Mouse (Mus musculus): ENCODE results near the gene Galnt15. TPM values are rescaled to one million over a fixed set of nuclear protein-coding genes. Genes with fewer than 3 reads are reported as not detected.

Gene Galnt15
- total RNA-seq, 2 experiments from 2014 or later = 12.9 to 13.5 TPM

- intact Hi-C loops (cut with DNase I; ENCODE audit: low total_unique reads) = no loop called here
- DNase-seq = no peak
Observed at GRCm38 (mm10) chr14:32029411-32029992, 713 bp downstream of the Galnt15 start.

GRCm38 (mm10) chr14:32030073-32030472 is 1.3 kb downstream of the Galnt15 start:
- DNase-seq = no peak
- intact Hi-C loops (cut with DNase I; ENCODE audit: low total_unique reads) = loop anchor here (5.0 kb wide), 1 partner anchor 233 kb away; no protein-coding TSS in a partner anchor

DNA sequence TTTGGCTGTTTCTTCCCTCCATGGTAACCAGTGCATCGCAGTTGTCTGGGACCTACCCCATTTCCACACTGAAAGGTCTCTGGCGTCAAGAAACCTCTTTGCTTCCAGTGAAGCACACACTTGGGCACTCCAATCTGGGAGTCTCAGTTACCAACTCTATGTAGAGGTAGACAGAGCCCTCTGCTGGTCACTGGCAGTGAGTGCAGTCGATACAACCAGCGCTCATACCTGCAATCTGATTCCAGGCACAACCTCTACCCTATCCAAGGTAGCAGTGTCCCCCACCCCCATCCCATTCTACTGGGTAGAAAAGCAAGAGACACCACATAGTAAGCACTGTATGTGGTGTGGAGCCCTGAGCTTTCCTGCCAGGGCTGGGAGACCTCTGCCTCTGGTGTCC is 3.7 kb downstream of the Galnt15 start:
- peak; percentile 64 for DNase-seq
- intact Hi-C loops (cut with DNase I; ENCODE audit: low total_unique reads) = loop anchor here (2.0 to 5.0 kb wide), 2 partner anchors 78 to 235 kb away; no protein-coding TSS in a partner anchor

- intact Hi-C loops (cut with DNase I; ENCODE audit: low total_unique reads) = no loop called here
- no peak for DNase-seq
Observed at GRCm38 (mm10) chr14:32036482-32036881, 7.7 kb downstream of the Galnt15 start.

- intact Hi-C loops (cut with DNase I; ENCODE audit: low total_unique reads) = no loop called here
- no peak for DNase-seq
Observed at GRCm38 (mm10) chr14:32037661-32038252, 9.0 kb downstream of the Galnt15 start.

DNA sequence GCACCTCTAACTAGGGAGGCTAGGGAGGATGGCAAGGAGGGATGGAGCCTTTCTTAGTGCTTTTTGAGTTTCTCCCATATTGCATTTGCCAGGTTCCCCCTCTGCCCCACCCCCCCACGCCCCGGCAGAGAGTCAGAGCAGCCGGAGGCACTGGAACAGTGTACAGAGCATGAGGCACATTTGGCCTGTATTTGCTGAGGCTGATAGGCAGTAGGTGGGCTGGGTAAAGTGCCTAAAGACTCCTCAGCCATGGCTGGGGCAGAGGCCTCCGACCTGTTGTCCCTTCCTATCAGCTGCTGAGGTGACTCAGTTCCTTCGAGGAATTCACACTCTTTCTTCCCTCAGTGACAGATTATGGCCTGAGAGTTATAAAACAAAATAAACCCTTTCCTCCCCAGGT is 13.3 kb downstream of the Galnt15 start:
- intact Hi-C loops (cut with DNase I; ENCODE audit: low total_unique reads) = loop anchor here (5.0 kb wide), 1 partner anchor 35 kb away; no protein-coding TSS in a partner anchor
- DNase-seq = no peak

DNA sequence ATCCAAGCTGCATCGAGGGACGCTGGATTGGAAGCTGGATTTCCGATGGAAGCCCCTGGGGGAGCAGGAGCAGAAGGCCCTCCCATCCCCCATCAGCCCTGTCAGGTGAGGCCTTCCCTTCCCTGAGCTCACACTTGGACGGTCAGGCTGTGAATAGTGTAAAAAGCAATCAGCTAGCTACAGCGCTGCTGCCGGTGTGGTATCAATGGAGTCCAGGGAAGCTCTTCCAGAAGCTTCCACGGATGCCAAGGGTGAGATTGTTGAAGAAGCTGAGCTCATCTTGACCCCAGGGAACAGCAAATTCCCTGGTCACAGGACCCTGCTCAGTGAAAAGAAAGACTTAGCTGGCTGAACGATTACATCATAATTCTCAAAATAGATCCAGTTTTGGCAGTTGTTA is 17.6 kb downstream of the Galnt15 start:
- intact Hi-C loops (cut with DNase I; ENCODE audit: low total_unique reads) = no loop called here
- no peak for DNase-seq

DNA sequence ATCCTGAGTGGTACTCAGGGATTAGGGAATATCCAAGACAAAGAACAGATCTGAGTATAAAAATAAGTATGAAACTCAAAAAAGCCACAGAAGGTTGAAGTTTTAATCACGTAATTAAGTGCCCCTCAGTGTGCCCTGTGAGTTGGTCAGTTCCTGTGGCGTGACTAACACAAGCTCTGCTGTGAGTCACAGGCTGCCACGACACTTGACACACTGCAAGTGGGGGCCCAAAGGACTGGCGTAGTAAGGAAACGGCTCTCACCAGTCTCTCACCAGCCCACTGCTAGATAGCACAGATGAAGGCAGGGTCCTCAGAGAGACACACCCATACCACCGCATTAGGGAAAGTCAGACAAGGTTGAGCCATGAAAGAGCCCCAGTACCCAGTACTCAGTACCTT is 21.4 kb downstream of the Galnt15 start:
- no peak for DNase-seq
- intact Hi-C loops (cut with DNase I; ENCODE audit: low total_unique reads) = loop anchor here (10.0 kb wide), 1 partner anchor 245 kb away; no protein-coding TSS in a partner anchor

- intact Hi-C loops (cut with DNase I; ENCODE audit: low total_unique reads) = loop anchor here (10.0 kb wide), 1 partner anchor 249 kb away; no protein-coding TSS in a partner anchor
- no peak for DNase-seq
Observed at GRCm38 (mm10) chr14:32053895-32054294, 25.1 kb downstream of the Galnt15 start.

- intact Hi-C loops (cut with DNase I; ENCODE audit: low total_unique reads) = loop anchor here (10.0 kb wide), 1 partner anchor 250 kb away; no protein-coding TSS in a partner anchor
- no peak for DNase-seq
Observed at GRCm38 (mm10) chr14:32054788-32055187, 26.0 kb downstream of the Galnt15 start.

DNA sequence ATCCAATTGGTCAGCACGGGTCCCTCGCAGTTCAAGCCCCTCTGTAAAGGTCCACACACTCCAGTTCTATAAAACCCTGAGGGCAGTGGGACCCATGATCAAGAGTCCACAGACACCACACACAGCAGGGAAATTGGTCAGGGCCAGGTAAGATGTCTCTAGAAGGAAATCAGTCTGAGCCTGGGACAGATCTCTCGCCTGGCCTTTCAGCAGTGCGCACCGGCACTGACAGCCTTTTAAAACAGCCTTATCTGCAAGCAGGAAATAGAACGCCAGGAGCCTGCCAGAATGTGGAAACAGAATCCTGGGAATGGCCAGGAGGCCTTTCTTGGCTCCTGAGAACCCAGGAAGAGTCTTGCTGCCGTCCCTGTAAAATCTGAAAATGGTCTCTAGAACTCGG is 27.0 kb downstream of the Galnt15 start:
- intact Hi-C loops (cut with DNase I; ENCODE audit: low total_unique reads) = loop anchor here (10.0 kb wide), 1 partner anchor 251 kb away; no protein-coding TSS in a partner anchor
- DNase-seq = no peak

DNA sequence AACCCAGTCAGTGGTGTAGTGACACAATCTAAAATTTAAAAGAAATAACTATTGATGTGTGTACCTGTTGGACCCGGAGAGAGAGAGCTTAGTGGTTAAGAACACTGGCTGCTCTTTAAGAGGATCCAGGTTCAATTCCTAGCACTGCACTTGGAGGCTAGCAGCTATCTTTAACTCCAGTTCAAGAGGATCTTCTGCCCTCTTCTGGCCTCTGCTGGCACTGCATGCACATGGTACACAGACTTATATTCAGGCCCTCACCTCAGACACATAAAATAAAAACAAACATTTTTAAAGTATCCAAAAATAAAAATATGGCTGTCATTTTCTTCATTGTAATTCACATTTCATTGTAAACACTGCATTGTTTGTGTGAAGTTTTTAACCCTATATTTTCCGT is 27.9 kb downstream of the Galnt15 start:
- DNase-seq = no peak

DNA sequence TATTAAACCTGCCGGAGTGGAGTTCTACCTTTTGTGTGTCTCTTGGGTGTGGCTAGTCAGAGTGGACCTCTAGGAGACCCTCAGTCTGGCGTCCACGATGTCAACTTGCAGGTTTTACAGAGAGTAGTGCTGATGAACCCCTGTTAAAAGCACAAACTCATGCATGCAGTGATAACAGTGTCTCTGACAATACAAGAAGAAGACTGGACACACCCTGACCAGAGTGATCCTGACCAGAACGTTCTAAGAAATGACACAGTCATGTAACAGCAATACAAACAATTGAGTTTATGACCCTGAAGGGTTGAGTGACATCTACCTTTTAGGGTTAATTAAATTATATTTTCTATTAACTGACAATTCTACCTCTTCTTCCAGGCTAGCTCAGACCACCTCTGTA is 28.9 kb downstream of the Galnt15 start:
- no peak for DNase-seq
- intact Hi-C loops (cut with DNase I; ENCODE audit: low total_unique reads) = loop anchor here (10.0 kb wide), 1 partner anchor 253 kb away; no protein-coding TSS in a partner anchor

More for the DNA sequence above, 27.9 kb downstream of the Galnt15 start:
- intact Hi-C loops (cut with DNase I; ENCODE audit: low total_unique reads) = loop anchor here (10.0 kb wide), 1 partner anchor 252 kb away; no protein-coding TSS in a partner anchor

- no peak for DNase-seq
- intact Hi-C loops (cut with DNase I; ENCODE audit: low total_unique reads) = no loop called here
Observed at GRCm38 (mm10) chr14:32061398-32061797, 32.6 kb downstream of the Galnt15 start.

DNA sequence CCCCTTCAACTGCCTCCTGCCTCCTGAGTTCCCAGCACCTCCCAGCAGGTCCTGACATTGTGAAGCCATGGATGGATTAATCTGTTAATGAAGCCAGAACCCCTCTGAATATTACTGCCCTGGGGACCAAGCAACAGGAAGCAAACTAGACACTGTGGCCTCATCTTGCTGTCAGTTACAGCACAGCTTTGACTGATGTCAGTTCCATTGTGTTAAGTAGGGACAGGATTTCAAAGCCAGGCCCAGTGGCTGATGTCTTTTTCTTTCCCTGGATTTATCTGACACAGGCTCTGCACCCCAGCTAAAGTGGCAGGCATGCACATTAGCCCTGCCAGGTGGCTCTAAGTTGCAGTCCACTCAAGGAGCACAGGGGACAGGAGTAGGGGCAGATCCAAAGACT is 44.0 kb downstream of the Galnt15 start:
- intact Hi-C loops (cut with DNase I; ENCODE audit: low total_unique reads) = no loop called here
- no peak for DNase-seq

- intact Hi-C loops (cut with DNase I; ENCODE audit: low total_unique reads) = no loop called here
- DNase-seq = peak; percentile 36
Observed at GRCm38 (mm10) chr14:32073211-32073685, 44.5 kb downstream of the Galnt15 start.

DNA sequence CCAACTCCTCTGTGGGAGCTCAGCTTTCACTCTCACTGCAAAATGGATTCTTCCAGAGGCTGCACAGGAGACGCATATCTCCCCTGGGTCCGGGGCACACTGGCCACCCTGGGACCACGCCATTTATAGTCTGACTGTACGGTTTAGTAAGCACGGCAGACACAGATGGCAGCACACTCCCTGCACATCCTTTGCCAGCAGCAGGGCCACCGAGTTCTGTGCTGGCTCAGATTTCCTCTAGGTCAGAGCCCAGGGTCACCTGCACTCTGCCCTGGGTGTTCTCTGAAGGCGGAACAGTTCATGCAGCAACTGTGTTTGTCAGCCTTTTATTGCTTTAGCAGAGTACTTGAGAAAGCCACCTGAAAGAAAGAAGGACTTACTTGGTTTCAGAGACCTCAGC is 45.1 kb downstream of the Galnt15 start:
- intact Hi-C loops (cut with DNase I; ENCODE audit: low total_unique reads) = no loop called here
- DNase-seq = peak; percentile 31

DNA sequence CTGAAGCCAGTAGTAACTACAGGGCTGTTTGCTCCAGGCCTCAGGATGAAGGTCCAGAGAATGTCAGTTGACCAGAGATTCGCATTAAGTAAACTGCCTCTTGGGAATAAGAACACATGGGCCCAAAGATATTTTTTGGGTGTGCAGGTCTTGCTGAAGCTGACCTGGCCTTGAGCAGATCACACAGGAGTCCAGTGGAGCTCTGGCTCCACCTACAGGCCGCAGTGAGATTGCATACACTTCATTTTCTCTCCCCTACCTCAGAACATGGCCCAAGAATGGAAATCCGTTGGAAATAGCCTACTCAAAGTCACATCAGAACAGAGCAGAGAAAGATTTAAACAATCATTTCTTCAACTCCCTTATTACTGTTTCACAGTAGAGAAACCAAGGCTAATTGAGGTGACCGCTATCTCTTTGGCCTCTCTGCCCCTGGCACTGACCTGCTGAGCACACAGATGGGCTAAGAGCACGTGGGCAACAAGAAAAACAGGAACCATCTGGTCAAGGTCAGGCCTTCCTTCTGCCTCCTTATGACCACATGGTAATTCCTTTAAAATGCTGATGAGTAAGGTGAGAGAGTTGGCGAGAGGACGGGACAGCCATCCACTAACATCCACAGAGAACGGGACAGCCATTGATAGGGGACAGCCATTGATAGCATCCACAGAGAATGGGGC is 48.2 kb downstream of the Galnt15 start:
- intact Hi-C loops (cut with DNase I; ENCODE audit: low total_unique reads) = loop anchor here (2.0 to 5.0 kb wide), 4 partner anchors 35 to 420 kb away; no protein-coding TSS in a partner anchor
- peak; percentile 52 for DNase-seq

- intact Hi-C loops (cut with DNase I; ENCODE audit: low total_unique reads) = no loop called here
- DNase-seq = no peak
Observed at GRCm38 (mm10) chr14:32081026-32081425, 52.2 kb downstream of the Galnt15 start.

- DNase-seq = no peak
- intact Hi-C loops (cut with DNase I; ENCODE audit: low total_unique reads) = no loop called here
Observed at GRCm38 (mm10) chr14:32082891-32083290, 54.1 kb downstream of the Galnt15 start.
